Mouse (Mus musculus) layer of hippocampus, postnatal 36 days (tissue): Measurements from ENCODE around the gene Rpp25. TPM values are rescaled to one million over a fixed set of nuclear protein-coding genes. Genes with fewer than 3 reads are reported as not detected.

Source experiments
- DNase-seq, 2 experiments: peaks; one replicate each; pipeline ENCODE4 v3.0.0; 2022
- total RNA-seq, 2 experiments: library from RNA; stranded (reverse); gene quantifications; 2 replicates each; pipeline ENCODE4 v1.2.3; 2021

Gene Rpp25
- total RNA-seq, 2 experiments from 2014 or later, result 9.4 to 9.9 TPM

GRCm38 (mm10) chr9:57521056-57521911 lies 17.5 kb downstream of the Rpp25 start, which contains the start of gene Cox5a:
Gene Cox5a (plus strand): TSS chr9:57521274.
- DNase-seq, result peak; percentile 93 to 94

GRCm38 (mm10) chr9:57522114-57522860 lies 18.5 kb downstream of the Rpp25 start:
- DNase-seq, result no peak

GRCm38 (mm10) chr9:57522861-57523246 lies 19.0 kb downstream of the Rpp25 start:
- no peak for DNase-seq

GRCm38 (mm10) chr9:57523754-57524153 lies 19.9 kb downstream of the Rpp25 start:
- no peak for DNase-seq

- DNase-seq, result no peak
Observed at GRCm38 (mm10) chr9:57524439-57524838, 20.6 kb downstream of the Rpp25 start.

GRCm38 (mm10) chr9:57525516-57525915 lies 21.7 kb downstream of the Rpp25 start:
- DNase-seq, result no peak

GRCm38 (mm10) chr9:57526435-57526834 lies 22.6 kb downstream of the Rpp25 start:
- no peak for DNase-seq

- no peak for DNase-seq
Observed at GRCm38 (mm10) chr9:57531946-57532345, 28.1 kb downstream of the Rpp25 start.

- DNase-seq, result no peak
Observed at GRCm38 (mm10) chr9:57536362-57536761, 32.5 kb downstream of the Rpp25 start.

GRCm38 (mm10) chr9:57537044-57537727 lies 33.4 kb downstream of the Rpp25 start, which contains the start of gene Fam219b:
Gene Fam219b (plus strand): TSS chr9:57537528.
- peak; percentile 90 to 92 for DNase-seq

GRCm38 (mm10) chr9:57537728-57538181 lies 33.9 kb downstream of the Rpp25 start:
- no peak for DNase-seq

GRCm38 (mm10) chr9:57539550-57539949 lies 35.7 kb downstream of the Rpp25 start:
- no peak for DNase-seq

GRCm38 (mm10) chr9:57541312-57541711 lies 37.5 kb downstream of the Rpp25 start:
- DNase-seq, result peak in 1 of 2 experiments; percentile 37

GRCm38 (mm10) chr9:57543951-57544350 lies 40.1 kb downstream of the Rpp25 start:
- no peak for DNase-seq

GRCm38 (mm10) chr9:57547287-57547686 lies 43.5 kb downstream of the Rpp25 start:
- no peak for DNase-seq

- DNase-seq, result no peak
Observed at GRCm38 (mm10) chr9:57547869-57548268, 44.0 kb downstream of the Rpp25 start.

GRCm38 (mm10) chr9:57549186-57549585 lies 45.4 kb downstream of the Rpp25 start:
- no peak for DNase-seq

GRCm38 (mm10) chr9:57550126-57550862 lies 46.5 kb downstream of the Rpp25 start:
- DNase-seq, result no peak

- peak; percentile 77 to 78 for DNase-seq
Observed at GRCm38 (mm10) chr9:57552139-57552887, 48.5 kb downstream of the Rpp25 start, which contains the start of gene Mpi. Gene Mpi (minus strand): TSS chr9:57552763.

- no peak for DNase-seq
Observed at GRCm38 (mm10) chr9:57553119-57553518, 49.3 kb downstream of the Rpp25 start.

- no peak for DNase-seq
Observed at GRCm38 (mm10) chr9:57554753-57555152, 50.9 kb downstream of the Rpp25 start.
